Mouse (Mus musculus): ENCODE data around the gene Prkaa1. TPM values are rescaled to one million over a fixed set of nuclear protein-coding genes. Genes with fewer than 3 reads are reported as not detected.

Prkaa1 gene
- polyA plus RNA-seq, 2 experiments = 8.6 to 15.7 TPM

DNA sequence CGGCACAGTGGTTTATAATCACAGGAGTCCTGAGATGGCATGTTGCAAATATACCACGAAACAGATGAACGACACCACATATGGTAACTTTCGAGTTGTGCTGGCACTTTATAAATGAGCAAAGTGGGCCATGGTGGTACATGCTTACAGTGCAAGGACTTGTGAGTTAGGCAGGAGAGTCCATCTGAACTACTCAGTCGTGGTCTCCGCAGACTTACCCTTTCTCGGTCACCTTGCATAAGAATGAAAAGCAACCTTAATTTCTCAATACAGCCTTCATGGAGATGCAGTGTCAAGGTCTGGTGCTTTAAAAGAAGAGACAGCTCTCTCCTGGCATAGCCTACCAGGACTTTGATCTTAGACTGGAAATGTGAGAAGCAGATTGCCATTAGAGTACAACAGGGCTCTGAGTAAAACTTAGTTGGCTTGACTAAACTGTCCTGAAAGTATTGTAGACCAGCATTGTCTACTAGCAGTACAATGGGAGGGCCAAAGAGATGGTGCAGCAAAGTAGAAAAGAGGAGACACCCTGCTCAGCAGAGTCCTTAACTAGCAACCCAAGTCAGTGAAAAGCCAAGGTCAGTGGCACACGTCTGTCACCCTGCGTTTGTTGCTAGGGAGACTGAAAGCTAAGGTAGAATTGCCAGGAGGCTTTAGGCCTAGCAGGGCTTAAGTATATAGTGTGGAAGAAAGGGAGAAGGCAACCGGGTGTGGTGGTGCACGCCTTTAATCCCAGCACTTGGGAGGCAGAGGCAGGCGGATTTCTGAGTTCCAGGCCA lies 21.9 kb upstream of the Prkaa1 start:
- Histone ChIP-seq H3K36me3 (replicated peaks; ENCODE audit: control insufficient read depth, insufficient read depth, low read depth) (peaks cover 67% of the 10 kb centered on the region), H3K27me3 (ENCODE audit: control insufficient read depth, insufficient read depth, low read length) (no peaks in the 10 kb centered on the region), H3K4me2 (ENCODE audit: low read depth) (no peak overlapping the region), H3K4me3 (ENCODE audit: insufficient read depth in 1 of 2, low read depth in 2 of 2, low read length in 2 of 2) (no peak overlapping the region), H3K4me1 (replicated peaks; ENCODE audit: control insufficient read depth in 2 of 2, insufficient read depth in 2 of 2, low read length in 1 of 2) (peaks cover 0 to 7% of the 10 kb centered on the region in 2 experiments; a peak in 3 of 4 replicates), H3K9me3 (ENCODE audit: control insufficient read depth, low read length) (no peaks in the 10 kb centered on the region), H3K9ac (replicated peaks) (no peak overlapping the region), H3K27ac (no peak overlapping the region)
- 78% methylated on average over 12 of the region's 12 CpGs for WGBS (ENCODE audit: insufficient replicate concordance)
- no peak for ATAC-seq (ENCODE audit: insufficient read depth)
- DNase-seq (ENCODE audit: low read depth in 3 of 3, low spot score in 3 of 3) = no peak
- TF ChIP-seq EP300 (IDR thresholded peaks at IDR 0.05; ENCODE audit: low read depth) = no peak
- TF ChIP-seq CTCF (IDR thresholded peaks at IDR 0.05; ENCODE audit: low read depth) = no peak

- TF ChIP-seq EP300 (IDR thresholded peaks at IDR 0.05; ENCODE audit: low read depth) (no peak), CTCF (IDR thresholded peaks at IDR 0.05; ENCODE audit: low read depth) (no peak)
- H3K36me3 ChIP-seq (replicated peaks; ENCODE audit: control insufficient read depth, insufficient read depth, low read depth) = peaks cover 25% of the 10 kb centered on the region
- peaks cover 14 to 17% of the 10 kb centered on the region in 2 experiments for H3K4me1 ChIP-seq (replicated peaks; ENCODE audit: control insufficient read depth in 2 of 2, insufficient read depth in 2 of 2, low read length in 1 of 2)
- no peak overlapping the region; the same call in 1 of the 2 replicates for H3K27ac ChIP-seq
- H3K27me3 ChIP-seq (ENCODE audit: control insufficient read depth, insufficient read depth, low read length) = no peaks in the 10 kb centered on the region
- H3K4me2 ChIP-seq (ENCODE audit: low read depth) = no peak overlapping the region
- WGBS (ENCODE audit: insufficient replicate concordance) = 48% methylated on average over 3 of the region's 4 CpGs
- ATAC-seq (ENCODE audit: insufficient read depth) (no peak), DNase-seq (ENCODE audit: low read depth in 3 of 3, low spot score in 3 of 3) (no peak)
- H3K9ac ChIP-seq (replicated peaks) = no peak overlapping the region
- H3K9me3 ChIP-seq (ENCODE audit: control insufficient read depth, low read length) = no peaks in the 10 kb centered on the region
- no peak overlapping the region for H3K4me3 ChIP-seq (ENCODE audit: insufficient read depth in 1 of 2, low read depth in 2 of 2, low read length in 2 of 2)
Observed at GRCm38 (mm10) chr15:5126456-5126855, 17.2 kb upstream of the Prkaa1 start.

GRCm38 (mm10) chr15:5127487-5127886 lies 16.2 kb upstream of the Prkaa1 start:
- ATAC-seq (ENCODE audit: insufficient read depth) (no peak), DNase-seq (ENCODE audit: low read depth in 3 of 3, low spot score in 3 of 3) (no peak)
- TF ChIP-seq CTCF (IDR thresholded peaks at IDR 0.05; ENCODE audit: low read depth) = no peak
- no peak for TF ChIP-seq EP300 (IDR thresholded peaks at IDR 0.05; ENCODE audit: low read depth)
- Histone ChIP-seq H3K4me1 (replicated peaks; ENCODE audit: control insufficient read depth in 2 of 2, insufficient read depth in 2 of 2, low read length in 1 of 2) (peaks cover 20 to 22% of the 10 kb centered on the region in 2 experiments), H3K4me3 (ENCODE audit: insufficient read depth in 1 of 2, low read depth in 2 of 2, low read length in 2 of 2) (no peak overlapping the region), H3K27me3 (ENCODE audit: control insufficient read depth, insufficient read depth, low read length) (no peaks in the 10 kb centered on the region), H3K36me3 (replicated peaks; ENCODE audit: control insufficient read depth, insufficient read depth, low read depth) (peaks cover 18% of the 10 kb centered on the region), H3K9ac (replicated peaks) (no peak overlapping the region), H3K27ac (no peak overlapping the region), H3K4me2 (ENCODE audit: low read depth) (no peak overlapping the region), H3K9me3 (ENCODE audit: control insufficient read depth, low read length) (no peaks in the 10 kb centered on the region)
- 62% methylated on average over 2 of the region's 2 CpGs for WGBS (ENCODE audit: insufficient replicate concordance)

- ATAC-seq (ENCODE audit: insufficient read depth) (no peak), DNase-seq (ENCODE audit: low read depth in 3 of 3, low spot score in 3 of 3) (no peak)
- WGBS (ENCODE audit: insufficient replicate concordance) = 18% methylated on average over 5 of the region's 5 CpGs
Observed at GRCm38 (mm10) chr15:5128176-5128940, 15.3 kb upstream of the Prkaa1 start.

More at GRCm38 (mm10) chr15:5128176-5128940, 15.3 kb upstream of the Prkaa1 start:
- Histone ChIP-seq H3K9ac (replicated peaks) (no peak overlapping the region), H3K4me2 (ENCODE audit: low read depth) (no peak overlapping the region), H3K27me3 (ENCODE audit: control insufficient read depth, insufficient read depth, low read length) (no peaks in the 10 kb centered on the region), H3K4me1 (replicated peaks; ENCODE audit: control insufficient read depth in 2 of 2, insufficient read depth in 2 of 2, low read length in 1 of 2) (peaks cover 20 to 24% of the 10 kb centered on the region in 2 experiments), H3K27ac (no peak overlapping the region; the same call in 1 of the 2 replicates), H3K36me3 (replicated peaks; ENCODE audit: control insufficient read depth, insufficient read depth, low read depth) (peaks cover 13% of the 10 kb centered on the region), H3K9me3 (ENCODE audit: control insufficient read depth, low read length) (no peaks in the 10 kb centered on the region), H3K4me3 (ENCODE audit: insufficient read depth in 1 of 2, low read depth in 2 of 2, low read length in 2 of 2) (no peak overlapping the region)
- no peak for TF ChIP-seq CTCF (IDR thresholded peaks at IDR 0.05; ENCODE audit: low read depth)
- TF ChIP-seq EP300 (IDR thresholded peaks at IDR 0.05; ENCODE audit: low read depth) = no peak

All from liver, embryonic 14.5 days (tissue).